Mouse (Mus musculus) intestine, embryonic 15.5 days (tissue): ENCODE measurements around the gene Coa4. TPM values are rescaled to one million over a fixed set of nuclear protein-coding genes. Genes with fewer than 3 reads are reported as not detected.

Experiments
- ATAC-seq: fragments of 200-750 bp; cut with Nextera tagmentation; 2 replicates; pipeline ENCODE4 v1.8.0; 2017; ENCODE audit warnings: moderate TSS enrichment, moderate library complexity
- H3K27ac ChIP-seq: fragments of 300-500 bp; sonication (generic); 2 replicates; pipeline ENCODE4 v1.5.1; 2015; ENCODE audit warnings: mild to moderate bottlenecking, inconsistent platforms
- H3K27me3 ChIP-seq: fragments of 300-500 bp; sonication (generic); replicated peaks from 2 replicates; pipeline ENCODE4 v1.6.1; 2015; ENCODE audit warnings: inconsistent platforms
- H3K36me3 ChIP-seq: fragments of 300-500 bp; sonication (generic); 2 replicates; pipeline ENCODE4 v1.6.1; 2015; ENCODE audit warnings: inconsistent platforms
- H3K4me1 ChIP-seq: fragments of 300-500 bp; sonication (generic); replicated peaks from 2 replicates; pipeline ENCODE4 v1.6.1; 2015; ENCODE audit warnings: inconsistent platforms
- H3K4me2 ChIP-seq: fragments of 300-500 bp; sonication (generic); replicated peaks from 2 replicates; pipeline ENCODE4 v1.6.1; 2015; ENCODE audit warnings: mild to moderate bottlenecking, inconsistent platforms
- H3K4me3 ChIP-seq: fragments of 300-500 bp; sonication (generic); replicated peaks from 2 replicates; pipeline ENCODE4 v1.5.1; 2015; ENCODE audit warnings: inconsistent platforms
- H3K9ac ChIP-seq: fragments of 300-500 bp; sonication (generic); 2 replicates; pipeline ENCODE4 v1.6.1; 2015; ENCODE audit warnings: inconsistent platforms
- H3K9me3 ChIP-seq: fragments of 300-500 bp; sonication (generic); 2 replicates; pipeline ENCODE4 v1.6.1; 2016; ENCODE audit warnings: inconsistent platforms
- WGBS: fragments of 180-500 bp; shearing (Covaris S2); methylation state at CpG from one replicate; pipeline ENCODE4 v1.1.7; 2015; 5-methylcytosine and 5-hydroxymethylcytosine counted together
- polyA plus RNA-seq: library from polyadenylated mRNA; unstranded; fragments of >200 nt; fragmentation: Nextera tagmentation; extraction: Ambion mirVana; gene quantifications from 2 replicates; pipeline ENCODE4 v1.2.1, GENCODE M21; 2015

Gene Coa4
- polyA plus RNA-seq, 1 experiment from 2014 or later, result 40.8 TPM

DNA sequence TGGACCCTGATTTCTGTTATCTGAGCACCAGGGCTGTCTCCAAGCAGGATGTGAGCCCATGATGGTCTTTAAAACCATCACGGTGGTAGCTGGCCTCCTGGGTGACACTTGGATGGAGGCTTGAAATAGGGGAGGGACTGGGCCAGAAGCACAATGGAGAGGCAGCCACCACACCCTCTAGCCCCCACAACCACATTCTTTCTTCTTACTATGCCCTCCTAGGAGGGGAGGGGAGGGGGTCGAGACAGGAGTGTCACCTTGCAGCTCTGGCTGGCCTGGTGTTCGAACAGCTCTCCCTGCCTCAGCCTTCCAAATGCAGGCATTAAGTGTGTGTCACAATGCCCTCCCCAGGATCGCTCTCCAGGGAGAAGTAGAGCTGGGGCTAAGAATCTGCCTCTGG, 39.5 kb upstream of the Coa4 start:
- H3K4me2 ChIP-seq, result no peak overlapping the region
- H3K27ac ChIP-seq, result no peak overlapping the region
- H3K4me3 ChIP-seq, result no peak overlapping the region
- H3K9ac ChIP-seq, result no peak overlapping the region
- H3K9me3 ChIP-seq, result no peaks in the 10 kb centered on the region
- H3K36me3 ChIP-seq, result peaks cover 27% of the 10 kb centered on the region
- peaks cover 33% of the 10 kb centered on the region for H3K4me1 ChIP-seq
- ATAC-seq, result no peak
- H3K27me3 ChIP-seq, result no peaks in the 10 kb centered on the region
- 90% methylated on average over 4 of the region's 4 CpGs for WGBS

GRCm38 (mm10) chr7:100497982-100498381, 38.9 kb upstream of the Coa4 start:
- Histone ChIP-seq H3K27me3 (no peaks in the 10 kb centered on the region), H3K9ac (no peak overlapping the region), H3K36me3 (peaks cover 27% of the 10 kb centered on the region), H3K4me1 (peaks cover 28% of the 10 kb centered on the region), H3K4me2 (no peak overlapping the region), H3K27ac (no peak overlapping the region), H3K4me3 (no peak overlapping the region), H3K9me3 (no peaks in the 10 kb centered on the region)
- ATAC-seq, result no peak
- 91% methylated on average over 13 of the region's 13 CpGs for WGBS

- H3K36me3 ChIP-seq, result peaks cover 27% of the 10 kb centered on the region
- no peak overlapping the region for H3K27ac ChIP-seq
- no peak overlapping the region for H3K4me3 ChIP-seq
- peaks cover 18% of the 10 kb centered on the region for H3K4me1 ChIP-seq
- H3K27me3 ChIP-seq, result no peaks in the 10 kb centered on the region
- no peak overlapping the region for H3K9ac ChIP-seq
- no peak overlapping the region for H3K4me2 ChIP-seq
- no peak for ATAC-seq
- H3K9me3 ChIP-seq, result no peaks in the 10 kb centered on the region
Measured at GRCm38 (mm10) chr7:100499465-100499864, 37.4 kb upstream of the Coa4 start.

DNA sequence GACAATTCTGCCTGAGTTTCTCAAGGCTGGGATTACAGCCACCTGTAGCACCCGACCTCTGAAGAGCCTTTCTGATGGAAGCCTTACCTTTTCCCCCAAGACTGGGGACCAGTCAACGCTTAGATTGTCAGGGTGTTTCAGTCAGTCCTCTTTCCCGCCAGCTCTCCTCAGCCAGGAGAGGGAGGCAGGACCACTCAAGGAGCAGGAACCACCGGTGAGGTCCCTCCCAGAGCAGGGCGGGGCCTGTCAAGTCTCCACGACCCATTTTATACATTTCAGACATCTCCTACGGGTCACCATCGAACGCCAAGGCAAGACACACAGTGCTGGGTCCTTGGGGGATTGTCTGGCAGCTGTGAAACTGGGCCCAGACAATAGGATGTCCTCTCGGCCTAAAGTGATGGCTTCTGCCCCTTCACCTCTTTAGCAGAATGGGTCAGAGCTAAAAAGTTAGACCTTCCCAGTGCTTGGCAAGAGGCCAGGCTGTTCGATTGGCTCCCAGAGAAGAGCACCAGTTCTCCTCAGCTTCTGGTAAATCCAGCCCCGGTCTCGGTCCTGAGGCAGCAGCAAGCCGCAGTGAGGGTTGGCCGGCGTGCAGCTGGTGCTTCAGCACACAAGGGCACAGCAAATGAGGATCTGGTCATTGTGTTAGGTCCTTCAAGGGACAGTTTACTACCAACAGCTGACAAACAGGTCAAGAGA, 36.4 kb upstream of the Coa4 start:
- H3K4me3 ChIP-seq, result no peak overlapping the region
- H3K27ac ChIP-seq, result no peak overlapping the region
- peaks cover 11% of the 10 kb centered on the region for H3K4me1 ChIP-seq
- no peaks in the 10 kb centered on the region for H3K9me3 ChIP-seq
- no peaks in the 10 kb centered on the region for H3K27me3 ChIP-seq
- no peak for ATAC-seq
- H3K4me2 ChIP-seq, result no peak overlapping the region
- H3K36me3 ChIP-seq, result peaks cover 27% of the 10 kb centered on the region
- WGBS, result 63% methylated on average over 16 of the region's 16 CpGs
- no peak overlapping the region for H3K9ac ChIP-seq

GRCm38 (mm10) chr7:100501027-100501843, 35.6 kb upstream of the Coa4 start:
- H3K4me3 ChIP-seq, result no peak overlapping the region
- no peaks in the 10 kb centered on the region for H3K27me3 ChIP-seq
- H3K9me3 ChIP-seq, result no peaks in the 10 kb centered on the region
- H3K27ac ChIP-seq, result no peak overlapping the region
- H3K36me3 ChIP-seq, result peaks cover 27% of the 10 kb centered on the region
- 0 out of 2 replicates have a peak, but pooled peaks have one; percentile 26 for ATAC-seq
- no peak overlapping the region for H3K4me2 ChIP-seq
- WGBS, result 70% methylated on average over 6 of the region's 6 CpGs
- H3K4me1 ChIP-seq, result peaks cover 4% of the 10 kb centered on the region
- H3K9ac ChIP-seq, result no peak overlapping the region

DNA sequence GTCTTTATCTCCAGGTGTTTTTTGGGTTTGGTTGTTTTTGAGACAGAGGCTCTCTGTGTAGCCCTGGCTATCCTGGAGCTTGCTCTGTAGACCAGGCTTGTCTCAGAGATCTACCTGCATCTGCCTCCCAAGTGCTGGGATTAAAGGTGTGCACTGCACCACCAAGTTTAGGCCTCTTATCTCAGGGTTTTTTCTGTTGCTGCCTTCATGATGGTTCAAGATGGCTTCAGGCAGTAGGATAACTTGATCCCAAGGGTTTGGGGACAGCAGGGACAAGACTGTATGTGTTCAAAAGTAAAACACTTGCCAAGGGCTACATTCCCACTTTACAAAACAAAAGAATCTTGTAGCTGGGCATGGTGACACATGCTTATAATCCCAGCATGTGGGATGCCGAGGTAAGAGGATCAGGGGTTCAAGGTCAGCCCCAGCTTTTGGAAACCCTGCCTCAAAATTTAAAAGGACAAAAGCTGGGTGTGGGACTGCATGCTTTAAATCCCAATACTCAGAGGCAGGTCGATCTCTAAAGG, 35.0 kb upstream of the Coa4 start:
- H3K4me2 ChIP-seq, result no peak overlapping the region
- no peaks in the 10 kb centered on the region for H3K9me3 ChIP-seq
- H3K36me3 ChIP-seq, result peaks cover 24% of the 10 kb centered on the region
- no peak overlapping the region for H3K9ac ChIP-seq
- H3K27ac ChIP-seq, result no peak overlapping the region
- no peak for ATAC-seq
- H3K27me3 ChIP-seq, result no peaks in the 10 kb centered on the region
- 52% methylated on average over 2 of the region's 2 CpGs for WGBS
- H3K4me1 ChIP-seq, result no peaks in the 10 kb centered on the region; the same call in 1 of the 2 replicates
- H3K4me3 ChIP-seq, result no peak overlapping the region

DNA sequence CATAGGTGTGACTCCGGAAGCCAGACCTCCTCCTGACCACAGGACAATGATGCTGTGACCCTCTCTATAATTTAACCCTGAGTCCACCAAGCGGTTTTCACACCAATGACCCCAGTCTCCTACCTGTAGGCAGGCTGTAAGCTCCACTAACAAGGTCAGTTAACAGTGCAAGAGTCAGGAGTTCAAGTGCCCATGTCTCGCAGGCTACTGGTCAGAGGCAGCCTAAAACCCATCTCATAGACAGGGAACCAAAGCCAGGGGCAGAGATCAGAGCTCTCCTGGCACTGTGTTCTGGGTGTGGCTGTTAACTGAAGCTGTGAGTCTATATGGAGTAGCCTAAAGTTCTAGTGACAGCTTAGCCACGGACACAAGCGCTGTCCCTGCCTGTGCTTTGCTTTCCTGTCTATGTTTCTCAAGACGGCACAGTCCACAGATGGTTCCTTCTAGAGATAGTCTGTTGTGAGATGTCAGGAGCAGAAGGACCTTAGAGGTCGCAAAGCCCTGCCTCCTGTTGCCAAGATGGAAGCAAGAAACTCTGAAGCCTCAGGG, 34.4 kb upstream of the Coa4 start:
- 79% methylated on average over 7 of the region's 7 CpGs for WGBS
- Histone ChIP-seq H3K4me3 (no peak overlapping the region), H3K27me3 (no peaks in the 10 kb centered on the region), H3K9ac (no peak overlapping the region), H3K4me1 (no peaks in the 10 kb centered on the region), H3K27ac (no peak overlapping the region), H3K36me3 (peaks cover 21% of the 10 kb centered on the region), H3K4me2 (no peak overlapping the region), H3K9me3 (no peaks in the 10 kb centered on the region)
- ATAC-seq, result no peak

GRCm38 (mm10) chr7:100503076-100503475, 33.8 kb upstream of the Coa4 start:
- ATAC-seq, result no peak
- H3K4me2 ChIP-seq, result no peak overlapping the region
- 73% methylated on average over 5 of the region's 5 CpGs for WGBS

DNA sequence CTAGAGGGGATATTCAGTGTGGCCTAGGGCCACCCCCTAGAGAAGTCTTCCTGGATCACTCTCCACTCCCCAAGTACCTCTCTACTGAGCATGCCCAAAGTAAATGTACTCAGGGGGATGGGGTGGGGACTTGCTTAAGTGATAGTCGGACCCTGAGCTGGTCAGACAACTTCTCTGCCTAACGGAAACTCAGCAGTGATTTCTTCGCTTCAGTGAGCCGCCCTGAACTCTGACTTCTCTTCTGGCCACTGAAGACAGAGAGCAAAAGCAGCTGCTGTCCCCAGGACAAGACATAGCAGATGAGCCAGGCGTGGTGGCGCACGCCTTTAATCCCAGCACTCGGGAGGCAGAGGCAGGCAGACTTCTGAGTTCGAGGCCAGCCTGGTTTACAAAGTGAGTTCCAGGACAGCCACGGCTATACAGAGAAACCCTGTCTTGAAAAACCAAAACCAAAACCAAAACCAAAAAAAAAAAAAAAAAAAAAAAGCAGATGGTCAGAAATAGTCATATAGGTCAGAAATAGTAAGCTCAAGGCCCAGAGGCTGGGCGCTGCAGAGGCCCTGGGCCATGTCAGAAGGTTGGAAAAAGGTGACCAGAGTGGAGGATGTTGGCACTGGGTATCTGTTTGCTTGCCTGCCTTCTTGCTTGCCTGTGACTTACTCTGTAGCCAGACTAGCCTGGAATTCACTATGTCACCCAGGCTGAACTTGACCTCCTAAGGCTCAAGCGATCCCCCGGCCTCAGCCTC, 32.0 kb upstream of the Coa4 start:
- no peaks in the 10 kb centered on the region for H3K27me3 ChIP-seq
- no peaks in the 10 kb centered on the region for H3K36me3 ChIP-seq
- no peak for ATAC-seq
- no peak overlapping the region for H3K27ac ChIP-seq
- H3K4me2 ChIP-seq, result no peak overlapping the region
- H3K9me3 ChIP-seq, result no peaks in the 10 kb centered on the region
- WGBS, result 77% methylated on average over 13 of the region's 13 CpGs
- H3K9ac ChIP-seq, result no peak overlapping the region
- peaks cover 3% of the 10 kb centered on the region; the same call in 1 of the 2 replicates for H3K4me1 ChIP-seq
- no peak overlapping the region for H3K4me3 ChIP-seq

More at GRCm38 (mm10) chr7:100503076-100503475, 33.8 kb upstream of the Coa4 start:
- no peak overlapping the region for H3K27ac ChIP-seq
- H3K4me1 ChIP-seq, result no peaks in the 10 kb centered on the region
- no peaks in the 10 kb centered on the region for H3K27me3 ChIP-seq
- H3K4me3 ChIP-seq, result no peak overlapping the region
- H3K9me3 ChIP-seq, result no peaks in the 10 kb centered on the region
- no peak overlapping the region for H3K9ac ChIP-seq
- H3K36me3 ChIP-seq, result peaks cover 15% of the 10 kb centered on the region

DNA sequence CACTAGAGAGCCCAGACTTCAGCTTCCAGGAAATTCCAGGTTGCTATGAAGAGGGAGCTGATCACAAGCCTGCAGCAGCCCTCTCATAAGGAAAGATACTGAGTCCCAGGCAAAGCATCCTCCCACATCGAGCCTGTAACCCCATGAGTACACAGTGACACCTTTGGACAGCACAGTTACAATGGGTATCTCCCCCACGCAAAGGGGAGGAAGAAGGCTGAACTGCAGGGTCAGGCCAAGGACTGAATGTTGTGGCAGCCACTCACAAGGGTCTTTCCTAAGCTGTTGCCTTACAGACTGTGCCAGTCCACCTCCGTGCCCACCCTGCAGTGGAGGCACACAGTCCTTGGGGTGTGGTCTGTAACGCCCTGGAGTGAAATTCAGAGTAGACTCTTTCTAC, 30.4 kb upstream of the Coa4 start:
- 63% methylated on average over 4 of the region's 4 CpGs for WGBS
- Histone ChIP-seq H3K9me3 (no peaks in the 10 kb centered on the region), H3K27ac (no peak overlapping the region)

DNA sequence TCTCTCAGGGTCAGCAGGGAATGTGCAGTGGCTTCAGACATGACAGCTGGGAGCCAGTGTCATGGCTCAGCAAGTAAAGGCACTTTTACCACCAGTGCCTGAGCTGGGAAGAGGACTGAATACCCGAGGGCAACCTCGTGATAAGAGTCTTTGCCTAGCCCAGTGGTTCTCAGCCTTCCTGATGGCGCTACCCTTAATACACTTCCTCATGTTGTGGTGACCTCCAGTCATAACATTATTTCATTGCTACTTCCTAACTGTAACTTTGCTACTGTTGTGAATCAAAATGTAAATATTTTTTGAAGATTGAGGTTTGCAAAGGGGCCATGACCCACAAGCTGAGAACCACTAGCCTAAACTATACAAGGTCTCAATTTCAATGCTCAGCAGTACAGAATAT, 28.2 kb upstream of the Coa4 start:
- no peaks in the 10 kb centered on the region for H3K9me3 ChIP-seq
- no peak overlapping the region for H3K4me2 ChIP-seq
- no peak overlapping the region for H3K27ac ChIP-seq
- ATAC-seq, result 0 out of 2 replicates have a peak, but pooled peaks have one; percentile 2
- peaks cover 3% of the 10 kb centered on the region; the same call in 1 of the 2 replicates for H3K4me1 ChIP-seq
- H3K4me3 ChIP-seq, result no peak overlapping the region
- no peak overlapping the region for H3K9ac ChIP-seq
- H3K27me3 ChIP-seq, result no peaks in the 10 kb centered on the region
- WGBS, result 43% methylated on average over 3 of the region's 3 CpGs
- no peaks in the 10 kb centered on the region for H3K36me3 ChIP-seq

More for the DNA sequence above, 30.4 kb upstream of the Coa4 start:
- Histone ChIP-seq H3K4me1 (peaks cover 3% of the 10 kb centered on the region; the same call in 1 of the 2 replicates), H3K4me2 (no peak overlapping the region), H3K27me3 (no peaks in the 10 kb centered on the region), H3K36me3 (no peaks in the 10 kb centered on the region), H3K9ac (no peak overlapping the region), H3K4me3 (no peak overlapping the region)
- no peak for ATAC-seq

DNA sequence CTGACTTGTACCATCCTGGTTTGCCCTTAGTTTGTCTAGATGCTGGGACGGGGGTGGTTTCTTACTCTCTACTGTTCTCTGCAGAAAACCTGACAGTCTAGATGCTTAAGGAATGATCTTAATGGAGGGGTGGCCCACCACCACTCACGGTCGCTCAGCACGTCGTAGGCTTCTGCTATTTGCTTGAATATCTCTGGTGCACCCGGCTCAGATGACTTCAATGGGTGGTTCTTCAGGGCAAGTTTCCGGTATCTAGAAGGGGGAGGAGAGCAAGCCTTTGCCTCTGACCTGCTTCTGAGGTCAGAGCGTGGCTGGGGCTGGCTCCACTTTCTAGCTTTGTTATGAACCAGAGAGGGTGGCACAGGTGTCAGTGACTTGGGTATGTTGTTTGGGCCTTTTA, 25.3 kb upstream of the Coa4 start:
- 71% methylated on average over 8 of the region's 8 CpGs for WGBS
- no peak for ATAC-seq
- Histone ChIP-seq H3K36me3 (no peaks in the 10 kb centered on the region), H3K4me3 (no peak overlapping the region), H3K4me1 (peaks cover 3% of the 10 kb centered on the region; the same call in 1 of the 2 replicates), H3K27me3 (no peaks in the 10 kb centered on the region), H3K27ac (no peak overlapping the region), H3K4me2 (no peak overlapping the region), H3K9ac (no peak overlapping the region), H3K9me3 (no peaks in the 10 kb centered on the region)
